Mouse (Mus musculus): ENCODE measurements around the gene Il21r. TPM values are rescaled to one million over a fixed set of nuclear protein-coding genes. Genes with fewer than 3 reads are reported as not detected.
A peak's percentile ranks its signal among the peaks of the same experiment; 100 is the strongest.

Il21r gene
- polyA plus RNA-seq, 1 experiment from 2014 or later, result 0.41 TPM

DNA sequence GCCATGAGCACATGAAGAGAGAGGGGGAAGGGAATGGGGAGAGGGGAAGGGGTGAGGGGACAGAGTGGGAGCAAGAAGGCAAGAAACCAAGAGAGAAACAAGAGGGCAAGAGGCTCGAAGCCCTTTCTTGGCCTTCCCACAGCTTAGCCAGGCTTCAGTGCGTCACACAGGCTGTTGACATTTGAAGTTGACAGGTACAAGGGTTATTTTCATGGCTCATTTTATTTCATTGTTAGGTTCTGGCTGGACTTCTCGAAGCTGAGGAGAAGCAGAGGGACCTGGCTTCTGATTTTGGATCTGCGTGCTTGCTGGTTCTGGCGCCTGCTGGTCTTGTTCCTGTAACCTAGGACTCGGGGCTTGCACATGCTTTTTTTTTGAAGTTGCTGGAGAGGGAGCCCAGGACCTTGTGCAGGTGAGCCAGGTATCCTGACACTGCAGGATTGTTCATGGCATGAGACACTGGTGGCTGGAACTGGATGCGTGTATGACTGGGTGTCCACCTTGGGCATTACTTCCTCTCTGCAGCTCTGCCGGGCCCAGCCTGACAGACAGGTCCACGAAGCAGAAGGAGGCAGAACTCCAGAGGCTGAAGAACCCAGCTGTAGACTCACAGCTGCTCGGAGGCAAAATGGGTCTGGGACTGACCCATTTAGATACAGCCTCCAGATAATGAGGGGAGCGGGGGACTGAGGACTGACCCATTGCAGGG, 38.8 kb upstream of the Il21r start:
- Histone ChIP-seq H3K27me3 (ENCODE audit: insufficient read depth, low read length) (no peaks in the 10 kb centered on the region), H3K9ac (no peak overlapping the region), H3K4me3 (ENCODE audit: low read depth, low read length) (no peak overlapping the region), H3K27ac (ENCODE audit: low read depth) (no peak overlapping the region), H3K4me2 (no peak overlapping the region), H3K9me3 (ENCODE audit: low read depth, low read length) (no peaks in the 10 kb centered on the region), H3K36me3 (ENCODE audit: insufficient read depth) (peaks cover 9% of the 10 kb centered on the region; the same call in 1 of the 2 replicates), H3K4me1 (ENCODE audit: insufficient read depth) (peaks cover 9% of the 10 kb centered on the region)
- DNase-seq (no peak), ATAC-seq (ENCODE audit: insufficient read depth) (no peak)
- no peak for TF ChIP-seq CTCF (IDR thresholded peaks at IDR 0.05; ENCODE audit: low read depth)
- WGBS, result 70% methylated on average over 11 of the region's 11 CpGs

DNA sequence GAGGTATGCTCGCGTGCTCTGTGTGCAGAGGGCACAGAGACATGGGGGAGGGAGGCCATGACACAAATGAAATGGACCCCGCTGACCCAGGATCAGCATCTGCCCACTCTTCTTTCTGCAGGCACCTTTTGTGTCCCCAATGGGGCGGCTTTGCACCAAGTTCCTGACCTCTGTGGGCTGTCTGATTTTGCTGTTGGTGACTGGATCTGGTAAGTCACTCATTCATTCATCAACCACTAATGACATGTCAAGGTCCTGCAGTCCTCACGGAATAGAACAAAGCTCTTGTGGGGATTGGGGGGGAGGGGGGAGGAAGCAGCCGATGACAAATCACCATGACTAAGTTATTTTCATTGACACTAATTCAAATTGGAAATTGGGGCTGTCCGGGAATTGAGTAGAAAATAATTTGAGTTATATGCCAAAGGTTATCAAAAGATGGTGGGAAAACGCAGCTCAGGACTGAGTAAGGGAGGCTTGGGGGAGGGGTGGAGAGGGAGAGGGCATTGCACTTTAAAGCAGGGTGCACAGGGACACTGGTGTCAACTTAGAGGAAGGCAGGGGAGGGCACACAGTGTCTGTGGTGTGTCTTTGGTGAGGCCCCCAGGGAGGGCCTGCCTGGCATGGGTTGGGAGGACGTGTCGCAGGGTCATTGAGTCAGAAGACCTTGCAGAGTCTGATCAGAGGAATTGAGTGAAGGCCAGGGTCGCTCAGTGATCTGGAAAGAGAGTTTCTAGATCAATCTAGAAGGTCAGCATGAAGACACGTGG, 37.5 kb upstream of the Il21r start:
- peaks cover 9% of the 10 kb centered on the region for H3K4me1 ChIP-seq (ENCODE audit: insufficient read depth)
- H3K27ac ChIP-seq (ENCODE audit: low read depth), result peak overlapping the region; percentile 22; the same call in 1 of the 2 replicates
- H3K36me3 ChIP-seq (ENCODE audit: insufficient read depth), result peaks cover 20% of the 10 kb centered on the region; the same call in 1 of the 2 replicates
- H3K27me3 ChIP-seq (ENCODE audit: insufficient read depth, low read length), result no peaks in the 10 kb centered on the region
- WGBS, result 57% methylated on average over 12 of the region's 12 CpGs
- no peak overlapping the region for H3K4me3 ChIP-seq (ENCODE audit: low read depth, low read length)
- H3K9me3 ChIP-seq (ENCODE audit: low read depth, low read length), result no peaks in the 10 kb centered on the region
- no peak for DNase-seq
- H3K9ac ChIP-seq, result no peak overlapping the region
- no peak for ATAC-seq (ENCODE audit: insufficient read depth)
- TF ChIP-seq CTCF (IDR thresholded peaks at IDR 0.05; ENCODE audit: low read depth), result no peak
- no peak overlapping the region for H3K4me2 ChIP-seq

DNA sequence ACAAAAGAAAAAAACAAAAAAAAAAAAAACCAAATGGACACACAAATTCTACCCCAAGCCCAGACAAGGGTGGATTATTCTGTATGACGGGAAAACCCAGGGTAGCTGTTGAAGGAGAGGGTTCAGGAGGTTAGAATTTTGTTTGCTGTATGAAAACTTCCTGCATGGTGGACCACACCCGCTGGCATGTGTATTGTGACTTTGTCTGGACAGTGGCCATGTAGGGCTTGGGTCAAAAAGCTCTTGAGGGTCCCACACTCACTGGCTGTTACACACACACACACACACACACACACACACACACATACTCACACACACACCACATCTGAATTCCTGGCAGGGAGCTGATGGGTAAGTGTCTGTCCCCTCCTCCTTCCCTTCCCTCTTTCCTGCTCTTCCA, 36.8 kb upstream of the Il21r start:
- H3K4me1 ChIP-seq (ENCODE audit: insufficient read depth), result peaks cover 2% of the 10 kb centered on the region; the same call in 1 of the 2 replicates

DNA sequence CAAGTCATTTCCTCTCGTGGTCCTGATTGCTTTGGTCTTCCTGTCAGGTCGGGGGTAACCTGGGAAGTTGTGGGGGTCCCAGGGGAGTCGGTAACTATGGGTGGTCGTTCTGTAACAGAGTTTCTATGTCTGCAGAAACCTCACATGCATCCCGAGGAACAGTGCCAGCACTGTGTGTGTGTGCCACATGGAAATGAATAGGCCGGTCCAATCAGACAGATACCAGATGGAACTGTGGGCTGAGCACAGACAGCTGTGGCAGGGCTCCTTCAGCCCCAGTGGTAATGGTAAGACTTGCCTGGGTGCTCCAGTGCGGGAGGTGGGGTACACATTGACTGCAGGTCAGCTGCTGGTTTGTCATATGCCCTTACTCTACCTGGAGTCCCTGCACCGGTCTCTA, 34.3 kb upstream of the Il21r start:
- no peaks in the 10 kb centered on the region for H3K9me3 ChIP-seq (ENCODE audit: low read depth, low read length)
- no peak overlapping the region for H3K4me2 ChIP-seq
- H3K4me1 ChIP-seq (ENCODE audit: insufficient read depth), result no peaks in the 10 kb centered on the region
- H3K36me3 ChIP-seq (ENCODE audit: insufficient read depth), result peaks cover 34% of the 10 kb centered on the region; the same call in 1 of the 2 replicates
- 64% methylated on average over 8 of the region's 8 CpGs for WGBS
- no peak overlapping the region for H3K4me3 ChIP-seq (ENCODE audit: low read depth, low read length)
- 0 out of 2 replicates have a peak overlapping the region, but pooled peaks have one; percentile 39 for H3K27ac ChIP-seq (ENCODE audit: low read depth)
- no peak for TF ChIP-seq CTCF (IDR thresholded peaks at IDR 0.05; ENCODE audit: low read depth)
- ATAC-seq (ENCODE audit: insufficient read depth), result peak; percentile 64; the same call in 1 of the 2 replicates
- DNase-seq, result peak; percentile 76
- H3K9ac ChIP-seq, result no peak overlapping the region
- no peaks in the 10 kb centered on the region for H3K27me3 ChIP-seq (ENCODE audit: insufficient read depth, low read length)

More for the DNA sequence above, 36.8 kb upstream of the Il21r start:
- DNase-seq, result peak; percentile 41
- Histone ChIP-seq H3K27me3 (ENCODE audit: insufficient read depth, low read length) (no peaks in the 10 kb centered on the region), H3K4me3 (ENCODE audit: low read depth, low read length) (no peak overlapping the region), H3K4me2 (no peak overlapping the region), H3K9ac (no peak overlapping the region), H3K27ac (ENCODE audit: low read depth) (no peak overlapping the region), H3K9me3 (ENCODE audit: low read depth, low read length) (no peaks in the 10 kb centered on the region), H3K36me3 (ENCODE audit: insufficient read depth) (peaks cover 26% of the 10 kb centered on the region; the same call in 1 of the 2 replicates)
- TF ChIP-seq CTCF (IDR thresholded peaks at IDR 0.05; ENCODE audit: low read depth), result no peak
- ATAC-seq (ENCODE audit: insufficient read depth), result peak; percentile 6; the same call in 1 of the 2 replicates
- 57% methylated on average over 2 of the region's 2 CpGs for WGBS

DNA sequence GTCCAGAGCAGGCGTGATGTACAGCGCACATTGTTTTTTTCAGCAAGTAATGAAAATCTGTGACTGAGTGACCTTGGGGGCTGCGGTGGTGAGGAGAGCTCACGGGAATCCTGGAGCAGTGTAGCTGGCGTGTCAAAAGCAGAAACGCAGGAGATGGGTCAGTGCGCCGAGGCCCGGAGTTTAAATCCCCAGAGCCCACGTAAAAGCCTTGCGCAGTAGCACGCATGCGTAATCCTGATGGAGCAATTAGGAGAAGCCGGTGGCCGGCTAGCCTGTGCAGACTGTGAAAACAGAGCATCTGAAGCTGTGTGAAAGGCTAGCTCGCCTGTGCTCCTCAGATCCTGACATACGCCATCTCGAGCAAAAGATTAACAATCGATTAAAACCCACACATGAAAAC, 31.3 kb upstream of the Il21r start:
- Histone ChIP-seq H3K4me3 (ENCODE audit: low read depth, low read length) (no peak overlapping the region), H3K4me2 (no peak overlapping the region), H3K4me1 (ENCODE audit: insufficient read depth) (peaks cover 6% of the 10 kb centered on the region), H3K27me3 (ENCODE audit: insufficient read depth, low read length) (no peaks in the 10 kb centered on the region), H3K9ac (no peak overlapping the region), H3K27ac (ENCODE audit: low read depth) (no peak overlapping the region), H3K36me3 (ENCODE audit: insufficient read depth) (peaks cover 42% of the 10 kb centered on the region; the same call in 1 of the 2 replicates), H3K9me3 (ENCODE audit: low read depth, low read length) (no peaks in the 10 kb centered on the region)
- 74% methylated on average over 19 of the region's 19 CpGs for WGBS
- no peak for TF ChIP-seq CTCF (IDR thresholded peaks at IDR 0.05; ENCODE audit: low read depth)
- ATAC-seq (ENCODE audit: insufficient read depth), result no peak
- DNase-seq, result no peak

DNA sequence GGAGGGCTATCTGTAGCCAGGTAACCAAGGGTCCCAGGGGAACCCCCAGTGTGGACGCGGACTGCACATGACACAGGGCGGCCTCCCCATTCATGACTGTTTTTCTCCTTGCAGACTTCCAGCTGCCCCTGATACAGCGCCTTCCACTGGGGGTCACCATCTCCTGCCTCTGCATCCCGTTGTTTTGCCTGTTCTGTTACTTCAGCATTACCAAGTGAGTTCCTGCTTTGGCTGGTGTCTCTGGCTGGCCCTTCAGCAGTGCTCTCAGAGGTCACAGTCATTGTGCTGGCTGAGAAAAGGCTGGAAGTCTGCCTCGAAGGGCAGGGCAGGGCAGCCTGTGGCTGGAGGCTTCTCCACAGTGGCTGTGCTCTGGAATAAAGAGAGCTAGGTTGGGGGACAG, 30.5 kb upstream of the Il21r start:
- WGBS, result 65% methylated on average over 6 of the region's 6 CpGs

DNA sequence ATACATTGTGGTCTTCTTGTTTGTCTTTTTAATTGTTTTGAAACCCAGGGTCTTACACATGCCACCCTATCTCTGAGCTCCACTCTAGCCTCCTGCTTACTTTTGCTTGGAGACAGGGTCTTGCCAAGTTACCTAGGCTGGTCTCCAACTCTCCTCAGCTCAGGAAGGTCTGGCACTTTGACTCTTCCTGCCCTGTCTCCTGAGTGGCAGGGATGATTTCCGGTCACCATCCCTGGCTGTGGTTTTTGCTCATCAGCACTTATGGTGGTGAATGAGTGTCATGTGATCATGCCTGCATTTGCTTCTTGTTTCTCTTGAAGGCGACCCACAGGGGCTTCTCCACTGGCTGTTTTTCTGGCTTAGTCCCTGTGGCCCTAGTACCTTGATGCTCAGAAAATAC, 29.4 kb upstream of the Il21r start:
- H3K4me2 ChIP-seq, result no peak overlapping the region
- DNase-seq (no peak), ATAC-seq (ENCODE audit: insufficient read depth) (no peak)
- no peak overlapping the region for H3K27ac ChIP-seq (ENCODE audit: low read depth)
- H3K27me3 ChIP-seq (ENCODE audit: insufficient read depth, low read length), result no peaks in the 10 kb centered on the region
- WGBS, result 59% methylated on average over 2 of the region's 2 CpGs
- no peak for TF ChIP-seq CTCF (IDR thresholded peaks at IDR 0.05; ENCODE audit: low read depth)
- peaks cover 18% of the 10 kb centered on the region for H3K4me1 ChIP-seq (ENCODE audit: insufficient read depth)
- no peak overlapping the region for H3K9ac ChIP-seq
- H3K36me3 ChIP-seq (ENCODE audit: insufficient read depth), result peaks cover 35% of the 10 kb centered on the region; the same call in 1 of the 2 replicates
- no peak overlapping the region for H3K4me3 ChIP-seq (ENCODE audit: low read depth, low read length)
- no peaks in the 10 kb centered on the region for H3K9me3 ChIP-seq (ENCODE audit: low read depth, low read length)

More for the DNA sequence above, 30.5 kb upstream of the Il21r start:
- H3K4me1 ChIP-seq (ENCODE audit: insufficient read depth), result peaks cover 15% of the 10 kb centered on the region
- ATAC-seq (ENCODE audit: insufficient read depth) (no peak), DNase-seq (no peak)
- H3K4me3 ChIP-seq (ENCODE audit: low read depth, low read length), result no peak overlapping the region
- no peak overlapping the region for H3K9ac ChIP-seq
- peaks cover 37% of the 10 kb centered on the region; the same call in 1 of the 2 replicates for H3K36me3 ChIP-seq (ENCODE audit: insufficient read depth)
- no peak overlapping the region for H3K27ac ChIP-seq (ENCODE audit: low read depth)
- no peak overlapping the region for H3K4me2 ChIP-seq
- no peaks in the 10 kb centered on the region for H3K27me3 ChIP-seq (ENCODE audit: insufficient read depth, low read length)
- H3K9me3 ChIP-seq (ENCODE audit: low read depth, low read length), result no peaks in the 10 kb centered on the region
- TF ChIP-seq CTCF (IDR thresholded peaks at IDR 0.05; ENCODE audit: low read depth), result no peak

Data from lung, embryonic 14.5 days (tissue).